ENCODE assay signal across 7 mouse cellular contexts in genomic region chr2:94436952-94437351, GRCm38 (mm10). TPM values are rescaled to one million over a fixed set of nuclear protein-coding genes. Genes with fewer than 3 reads are reported as not detected.
DNase-seq lines count a peak whose midpoint lies in the region; ATAC-seq and TF ChIP-seq lines count a peak whose summit lies in the region.

No protein-coding gene starts in this region.

- H3K9me3 ChIP-seq in E14TG2a.4 (ENCODE audit: low read length) = no peaks in the 10 kb centered on the region
- H3K9me3 ChIP-seq in forebrain, embryonic 14.5 days (replicated peaks; ENCODE audit: control insufficient read depth, low read length) = no peaks in the 10 kb centered on the region
- H3K9me3 ChIP-seq in kidney, postnatal 0 days (replicated peaks; ENCODE audit: low read length) = no peaks in the 10 kb centered on the region

- H3K27ac ChIP-seq in forebrain, embryonic 14.5 days (ENCODE audit: low read depth, low read length) = no peak overlapping the region
- H3K27ac ChIP-seq in kidney, postnatal 0 days = peak overlapping the region; percentile 90

- CTCF ChIA-PET in Patski (lab: Charles Lee) = interaction anchor here (1.2 to 1.4 kb wide), 2 partner anchors 8 to 12 kb away, joined by 3 read pairs; no protein-coding TSS in a partner anchor

- WGBS in forebrain, embryonic 14.5 days = under 1% methylated on average over 10 of the region's 10 CpGs
- WGBS in kidney, postnatal 0 days = 0% methylated on average over 10 of the region's 10 CpGs

- H3K27me3 ChIP-seq in E14TG2a.4 (ENCODE audit: insufficient read depth, low read length) (peaks cover 12% of the 10 kb centered on the region), Patski (no peaks in the 10 kb centered on the region)
- H3K27me3 ChIP-seq in forebrain, embryonic 14.5 days (replicated peaks; ENCODE audit: control insufficient read depth, insufficient read depth, low read length) = no peaks in the 10 kb centered on the region
- H3K27me3 ChIP-seq in kidney, postnatal 0 days (ENCODE audit: insufficient read depth, low read length) = no peaks in the 10 kb centered on the region

- peak overlapping the region; percentile 94 for H3K9ac ChIP-seq in forebrain, embryonic 14.5 days (ENCODE audit: low read length)
- H3K9ac ChIP-seq in kidney, postnatal 0 days (ENCODE audit: low read depth, low read length) = peak overlapping the region; percentile 98

- H3K4me2 ChIP-seq in forebrain, embryonic 14.5 days (ENCODE audit: low read length) = peak overlapping the region; percentile 97
- peak overlapping the region; percentile 90 for H3K4me2 ChIP-seq in kidney, postnatal 0 days (ENCODE audit: low read length)

- DNase-seq in Patski (ENCODE audit: low read depth, low spot score) = no peak
- DNase-seq in forebrain, embryonic 14.5 days (ENCODE audit: low spot score) = no peak
- DNase-seq in kidney, postnatal 0 days (ENCODE audit: low spot score) = peak; percentile 75
- DNase-seq in mesoderm, embryonic 11.5 days (ENCODE audit: low read depth, low spot score) = peak; percentile 13
- no peak for DNase-seq in B cell, adult 2 months
- no peak for DNase-seq in layer of hippocampus, postnatal 14 days (ENCODE audit: low spot score in 2 of 2)

- in situ Hi-C loops in Patski (cut with MboI; ENCODE audit: low pct_unique_long_range_greater_than_20kb) = no loop called here

- TF ChIP-seq CTCF in E14TG2a.4 (conservative IDR thresholded peaks at IDR 0.05; ENCODE audit: low read length) (no peak), Patski (IDR thresholded peaks at IDR 0.05) (no peak)
- no peak for TF ChIP-seq CTCF in kidney, postnatal 0 days (IDR thresholded peaks at IDR 0.05; ENCODE audit: low read depth)

- ATAC-seq in Patski = peak; percentile 10
- no peak for ATAC-seq in forebrain, embryonic 14.5 days
- ATAC-seq in kidney, postnatal 0 days (replicated peaks; ENCODE audit: low FRiP score, low read depth) = no peak

- POLR2A ChIA-PET in Patski (lab: Charles Lee) = interaction anchor here (1.1 kb wide), 1 partner anchor 30 kb away, joined by 3 read pairs; no protein-coding TSS in a partner anchor

- H3K4me3 ChIP-seq in E14TG2a.4 (replicated peaks; ENCODE audit: low read length) = peak overlapping the region; percentile 96
- H3K4me3 ChIP-seq in forebrain, embryonic 14.5 days (ENCODE audit: low read depth, low read length) = peak overlapping the region; percentile 98
- H3K4me3 ChIP-seq in kidney, postnatal 0 days (replicated peaks; ENCODE audit: low read depth, low read length) = peak overlapping the region; percentile 97

- H3K4me1 ChIP-seq in E14TG2a.4 (replicated peaks; ENCODE audit: low read depth, low read length) = peaks cover 54% of the 10 kb centered on the region
- H3K4me1 ChIP-seq in forebrain, embryonic 14.5 days (ENCODE audit: control insufficient read depth, insufficient read depth, low read length) = peaks cover 15% of the 10 kb centered on the region
- peaks cover 11% of the 10 kb centered on the region; the same call in 1 of the 2 replicates for H3K4me1 ChIP-seq in kidney, postnatal 0 days (replicated peaks; ENCODE audit: insufficient read depth, low read length)

- peaks cover 10% of the 10 kb centered on the region; the same call in 1 of the 2 replicates for H3K36me3 ChIP-seq in E14TG2a.4 (ENCODE audit: insufficient read depth, low read length)
- no peaks in the 10 kb centered on the region for H3K36me3 ChIP-seq in forebrain, embryonic 14.5 days (ENCODE audit: control insufficient read depth, insufficient read depth, low read length)
- H3K36me3 ChIP-seq in kidney, postnatal 0 days (ENCODE audit: insufficient read depth, low read length) = no peaks in the 10 kb centered on the region

RNA-seq across cellular contexts. Expression of gene Api5, which starts 1.0 kb away (rescaled TPM):
- polyA plus RNA-seq in Patski (2021) = 83.7 TPM
- polyA plus RNA-seq in forebrain, embryonic 14.5 days (2014; fragmentation: Nextera tagmentation; extraction: Ambion mirVana) = 144 and 146 TPM in 2 replicates
- polyA plus RNA-seq in kidney, postnatal 0 days (2015; fragmentation: Nextera tagmentation; extraction: Ambion mirVana) = 108 and 118 TPM in 2 replicates
- total RNA-seq in layer of hippocampus, postnatal 14 days (2021) = 10 to 100 TPM; 47.2 to 49.4 TPM

RNA-seq across cellular contexts. Expression of gene Ttc17, which starts 30.5 kb away (rescaled TPM):
- polyA plus RNA-seq in Patski (2021) = 30.1 TPM
- 19.1 and 21.7 TPM in 2 replicates for polyA plus RNA-seq in forebrain, embryonic 14.5 days (2014; fragmentation: Nextera tagmentation; extraction: Ambion mirVana)
- 13.1 and 13.7 TPM in 2 replicates for polyA plus RNA-seq in kidney, postnatal 0 days (2015; fragmentation: Nextera tagmentation; extraction: Ambion mirVana)
- 10 to 100 TPM; 34.6 to 36.5 TPM for total RNA-seq in layer of hippocampus, postnatal 14 days (2021)

Comparison
In these comparisons a context has a peak if more than half of its experiments do, and no peak if none do; other contexts are left out.
1. DNase-seq: peak in kidney, postnatal 0 days (single experiment) and mesoderm, embryonic 11.5 days (single experiment); none in Patski (single experiment), forebrain, embryonic 14.5 days (single experiment), B cell, adult 2 months (0 of 2) and layer of hippocampus, postnatal 14 days (0 of 2).
2. Peak in every context shown above with its lines, with median percentiles within 50 percentile points of each other: H3K4me3 ChIP-seq.